Mouse (Mus musculus) WW6 (cell line): ENCODE measurements around the gene Galp.

Experiments
- DNase-seq: peaks from one replicate; pipeline ENCODE4 v3.0.0-alpha.2; 2013; ENCODE audit warnings: low read depth, low spot score

Galp gene

DNA sequence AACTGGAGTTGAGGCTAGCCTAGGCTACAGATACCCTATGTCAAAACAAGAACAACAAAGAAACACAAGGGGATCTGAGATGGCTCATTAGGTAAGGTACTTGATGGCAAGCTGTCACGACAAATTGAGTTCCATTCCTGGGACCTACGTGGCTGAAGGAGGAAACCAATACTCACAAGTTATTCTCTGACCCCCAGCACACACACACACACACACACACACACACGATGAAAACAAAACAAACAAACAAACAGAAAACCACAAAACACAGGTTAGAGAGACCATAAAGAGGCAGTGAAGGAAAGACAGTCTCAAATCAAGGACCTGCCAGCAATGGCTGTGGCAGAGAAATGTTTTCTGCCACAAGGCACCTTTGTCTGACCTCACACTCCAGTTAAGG lies at the start of gene Galp:
Galp (plus strand) TSS at position 301 of the 400 bp plus-strand sequence.
- DNase-seq, result no peak

DNA sequence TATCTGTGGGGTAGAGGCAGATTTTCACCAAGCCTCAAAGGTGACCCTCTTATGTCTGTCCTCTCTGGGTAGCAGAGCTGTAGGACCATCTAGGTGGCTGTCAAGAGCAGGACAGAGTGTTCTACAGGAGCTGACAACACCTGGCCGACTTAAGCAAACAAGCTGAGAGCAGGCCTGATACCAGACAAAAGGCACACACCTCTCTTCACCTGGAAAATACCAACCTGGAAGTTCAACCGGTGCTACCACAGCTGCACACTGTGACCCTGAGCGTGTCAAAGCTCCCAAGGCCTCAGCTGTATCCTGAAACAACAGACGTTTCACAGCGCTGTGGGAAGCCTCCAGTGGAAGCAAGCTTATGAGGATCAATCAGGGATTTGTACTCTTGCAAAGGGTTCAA lies 49.2 kb upstream of the Galp start:
- DNase-seq, result no peak

- DNase-seq, result no peak
Measured at GRCm38 (mm10) chr7:6151266-6151665, 45.6 kb upstream of the Galp start.

- DNase-seq, result no peak
Measured at GRCm38 (mm10) chr7:6152036-6152435, 44.9 kb upstream of the Galp start.

- DNase-seq, result no peak
Measured at GRCm38 (mm10) chr7:6153131-6153530, 43.8 kb upstream of the Galp start.

- no peak for DNase-seq
Measured at GRCm38 (mm10) chr7:6154164-6154563, 42.7 kb upstream of the Galp start.

GRCm38 (mm10) chr7:6155031-6155872 lies 41.6 kb upstream of the Galp start:
- peak; percentile 43 for DNase-seq

DNA sequence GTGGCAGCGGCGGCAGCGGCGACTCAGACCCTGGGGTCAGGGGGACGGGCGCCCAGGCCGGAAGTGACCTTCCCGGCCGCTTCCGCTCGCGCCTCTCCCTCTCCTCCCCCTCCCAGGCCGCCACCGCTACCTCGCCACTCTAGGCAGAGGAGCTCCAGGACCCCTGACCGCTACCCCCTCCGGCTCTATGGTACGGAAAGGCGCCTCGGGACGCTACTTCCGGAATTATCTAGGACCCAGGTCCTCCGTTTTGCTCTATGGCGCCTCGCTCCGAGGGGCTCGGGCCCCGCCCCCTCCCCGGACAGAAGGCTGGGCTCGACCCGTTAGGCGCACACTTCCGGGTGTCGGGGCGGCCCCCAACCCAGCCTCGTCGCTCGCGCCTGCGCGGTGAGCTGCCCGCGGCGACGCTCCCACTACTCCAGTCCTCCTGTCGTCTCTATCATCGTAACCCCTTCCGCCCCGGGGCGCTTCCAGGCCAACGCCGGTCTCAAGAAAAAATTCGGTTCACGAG lies 40.9 kb upstream of the Galp start, which contains the start of gene Zfp787:
Zfp787 (minus strand) TSS at position 97 of the 511 bp plus-strand sequence.
- peak; percentile 91 for DNase-seq

DNA sequence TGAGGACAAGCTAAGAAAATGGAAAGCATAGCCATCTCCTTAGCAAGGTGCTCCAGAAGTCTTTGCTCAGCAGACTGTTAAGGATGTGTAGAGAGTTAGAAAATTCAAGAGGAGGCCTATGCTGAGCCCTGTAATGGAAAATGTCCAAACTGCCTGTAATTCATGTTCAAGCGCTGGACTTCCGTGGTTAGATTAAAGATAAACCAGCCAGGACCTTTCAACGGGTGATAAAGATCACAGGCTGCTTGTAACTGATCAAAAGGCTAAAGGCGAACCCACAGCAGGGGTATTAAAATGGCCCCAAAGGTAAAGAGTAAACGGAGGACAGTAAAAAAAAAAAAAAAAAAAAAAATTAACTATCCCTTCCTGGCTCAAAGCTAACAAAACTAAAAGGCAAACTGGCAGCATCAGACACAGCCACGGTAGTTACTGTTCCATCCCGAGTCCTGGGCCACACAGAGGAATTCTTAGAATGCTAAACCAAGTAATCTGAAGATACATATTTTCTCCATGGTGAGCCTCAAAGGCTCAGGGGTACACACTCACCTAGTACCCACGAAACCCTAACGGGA lies 39.9 kb upstream of the Galp start:
- no peak for DNase-seq

DNA sequence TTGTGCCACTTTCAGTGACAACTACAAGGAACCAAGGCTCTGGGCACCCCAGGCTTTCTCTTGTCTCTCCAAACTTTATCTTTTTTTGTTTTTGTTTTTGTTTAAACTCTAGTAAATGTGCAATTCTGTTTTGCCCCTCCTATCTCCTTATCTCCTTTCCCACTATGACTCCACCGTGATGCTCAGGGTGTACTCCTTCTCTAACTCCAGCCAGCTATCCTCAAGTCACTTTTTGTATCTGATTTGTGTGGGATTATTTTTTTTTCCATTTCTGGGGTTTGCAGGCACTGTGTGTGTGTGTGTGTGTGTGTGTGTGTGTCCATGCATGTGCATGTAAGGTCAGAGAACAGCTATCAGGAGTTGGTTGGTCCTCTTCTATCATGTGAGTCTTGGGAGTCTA lies 39.4 kb upstream of the Galp start:
- no peak for DNase-seq

DNA sequence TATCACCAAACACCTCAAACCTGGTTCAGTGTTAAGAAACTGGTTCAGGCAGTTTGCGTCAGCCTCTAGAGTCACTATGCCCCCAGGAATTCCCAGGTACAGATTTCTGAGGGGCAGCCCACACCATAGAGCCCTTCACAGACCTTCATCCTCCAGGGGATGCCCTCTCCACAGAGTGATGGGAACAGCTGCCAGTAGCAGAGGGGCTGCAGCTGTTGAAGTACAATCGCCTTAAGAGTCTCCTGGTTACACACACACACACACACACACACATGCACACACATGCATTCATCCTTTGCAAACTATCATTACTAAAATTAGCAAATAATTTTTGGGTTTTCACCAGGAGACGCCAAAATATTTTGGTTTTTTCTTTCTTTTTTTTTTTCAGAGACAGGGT lies 37.3 kb upstream of the Galp start:
- no peak for DNase-seq

DNA sequence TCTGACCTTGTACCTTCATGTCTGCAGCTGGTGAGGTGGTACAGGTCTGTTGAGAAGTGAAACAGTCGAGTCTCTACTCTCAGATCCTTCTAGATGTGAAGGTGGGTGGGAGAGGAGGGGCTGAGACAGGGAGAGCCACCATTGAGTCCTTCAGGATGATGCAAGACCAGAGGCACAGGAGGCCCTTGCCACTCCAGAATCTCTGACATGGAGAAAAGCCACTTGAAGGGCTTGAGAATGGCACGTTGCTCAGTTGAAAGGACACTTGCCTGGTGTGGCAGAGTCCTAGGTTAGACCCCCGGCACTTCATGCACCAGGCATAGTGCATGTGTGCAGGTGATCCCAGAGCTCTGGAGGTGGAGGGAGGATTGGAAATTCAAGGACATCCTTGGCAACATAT lies 35.3 kb upstream of the Galp start:
- DNase-seq, result no peak

GRCm38 (mm10) chr7:6162172-6162571 lies 34.7 kb upstream of the Galp start:
- DNase-seq, result no peak

DNA sequence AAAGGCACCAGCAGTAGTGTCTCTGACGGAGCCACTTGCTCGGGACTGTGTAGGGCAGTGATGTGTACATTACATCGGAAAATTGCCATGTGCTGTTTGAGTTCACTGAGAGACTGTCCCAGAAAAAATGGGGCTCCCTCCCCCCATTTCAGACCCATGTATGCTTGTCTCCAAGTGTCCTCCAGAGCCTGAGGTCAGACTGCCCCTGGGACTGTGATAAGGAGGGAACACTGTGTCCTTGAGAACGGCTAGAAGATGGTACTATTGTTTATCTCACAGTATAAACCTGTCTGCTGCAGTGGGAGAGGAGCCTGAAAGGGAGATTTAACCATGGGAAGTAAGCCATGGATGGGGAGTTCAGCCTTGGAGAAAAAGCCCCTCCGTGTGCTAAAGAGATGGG lies 32.2 kb upstream of the Galp start:
- DNase-seq, result no peak

GRCm38 (mm10) chr7:6169403-6169802 lies 27.5 kb upstream of the Galp start:
- no peak for DNase-seq

GRCm38 (mm10) chr7:6170391-6170790 lies 26.5 kb upstream of the Galp start:
- no peak for DNase-seq

DNA sequence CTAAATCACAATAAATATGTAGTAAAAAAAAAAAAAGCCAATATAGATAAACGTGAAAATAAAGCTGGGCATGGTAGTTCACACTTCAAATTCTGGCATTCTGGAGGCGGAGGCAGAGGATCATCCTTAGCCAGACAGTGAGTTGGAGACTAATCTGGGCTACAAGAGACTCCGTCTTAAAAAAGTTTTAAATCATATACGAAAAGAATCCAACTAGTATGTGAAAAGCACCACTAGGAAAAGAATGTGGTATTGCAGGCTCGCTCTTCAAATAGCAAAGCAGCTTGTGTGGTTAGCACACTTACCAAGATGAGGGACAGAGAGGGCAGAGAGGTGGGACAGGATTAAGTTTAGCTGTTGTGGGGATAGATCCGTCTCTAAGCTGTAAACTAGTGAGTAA lies 26.0 kb upstream of the Galp start:
- DNase-seq, result no peak

DNA sequence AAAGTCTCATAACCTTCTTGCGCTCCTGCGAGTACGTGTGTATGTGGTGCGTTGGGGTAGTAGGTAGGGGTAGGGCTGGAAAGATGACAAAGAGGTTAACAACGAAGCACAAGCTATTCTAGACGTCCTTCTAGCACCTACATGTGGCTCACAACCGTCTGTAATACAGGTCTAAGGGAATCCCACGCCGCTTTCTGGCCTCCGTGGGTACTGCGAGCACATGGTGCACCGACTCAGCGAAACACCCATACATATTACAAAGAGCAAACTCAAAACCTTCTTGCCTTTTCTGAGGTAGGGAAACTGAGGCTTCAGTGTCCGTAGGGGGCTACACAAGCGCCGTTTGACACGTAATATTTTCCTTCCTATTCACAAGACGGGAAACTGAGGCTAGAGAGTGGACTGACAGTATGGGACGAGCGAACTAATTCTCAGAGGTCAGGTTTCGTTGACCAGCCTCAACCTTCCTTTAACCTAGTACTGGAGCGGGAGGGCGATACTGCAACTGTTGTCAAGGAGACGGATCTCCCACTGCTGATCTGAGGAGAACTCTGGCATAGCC lies 25.4 kb upstream of the Galp start:
- DNase-seq, result no peak

GRCm38 (mm10) chr7:6172006-6172649 lies 24.8 kb upstream of the Galp start, which contains the start of gene Zfp444:
Zfp444 (plus strand) TSS chr7:6172226.
- DNase-seq, result peak; percentile 98

DNA sequence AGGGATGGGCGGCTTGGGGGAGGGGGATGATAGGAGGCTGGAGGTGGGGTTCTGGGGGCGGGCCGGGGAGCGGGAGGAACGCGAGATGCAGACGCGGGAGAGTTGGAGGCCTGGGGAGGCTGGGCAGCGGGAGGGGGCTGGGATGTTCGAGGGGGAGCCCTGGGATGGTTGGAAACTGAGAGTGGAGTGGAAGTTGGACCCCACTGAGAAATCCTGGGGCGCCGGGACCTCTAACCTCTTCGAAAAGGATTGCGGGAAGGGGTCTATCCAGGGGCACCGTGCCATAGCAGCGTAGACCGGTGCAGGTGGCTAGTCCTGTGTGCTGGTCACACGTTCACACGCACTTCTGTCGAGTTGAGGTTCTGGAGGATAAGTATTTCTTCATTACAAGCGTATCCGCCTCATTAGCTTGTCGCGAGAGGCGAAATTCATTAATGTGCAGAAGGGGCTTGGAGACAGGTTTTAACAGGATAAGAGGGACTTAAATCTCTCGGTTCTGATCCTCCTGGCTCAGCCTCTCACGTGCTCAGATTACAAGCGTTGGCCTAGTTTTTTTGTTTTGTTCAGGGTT lies 24.1 kb upstream of the Galp start:
- no peak for DNase-seq

DNA sequence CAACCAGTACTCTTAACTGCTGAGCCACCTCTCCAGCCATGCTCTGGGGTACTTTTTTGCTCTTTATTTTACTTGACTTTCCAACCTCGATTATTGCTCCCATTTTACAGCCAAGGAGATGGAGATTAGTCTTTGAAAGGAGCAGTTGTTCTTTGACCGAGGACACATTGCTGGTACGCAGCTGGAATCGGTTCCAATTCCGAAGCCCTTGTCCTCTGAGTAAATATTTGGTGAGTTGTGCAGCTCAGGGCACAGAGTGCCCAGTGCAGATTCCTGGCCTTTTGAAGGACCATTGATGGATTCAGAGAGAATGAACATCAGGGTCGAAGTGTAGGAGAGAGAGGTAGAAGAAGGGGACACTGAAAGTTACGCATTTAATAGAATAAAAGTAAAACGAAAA lies 23.0 kb upstream of the Galp start:
- DNase-seq, result no peak
